Mouse (Mus musculus) cerebellum, adult 2 months (tissue): ENCODE measurements at regions not wholly inside any gene's neighbourhood (a gene's known extent, or its start where the extent isn't known, plus 50 kb on each side); places are given as distances from the start of the nearest gene placed in this dataset.

Experiments
- CTCF ChIP-seq: fragments of 200-500 bp; IDR thresholded peaks from 2 replicates; pipeline ENCODE4 v1.5.1; 2011; ENCODE audit warnings: low read depth, mild to moderate bottlenecking, control low read depth, low read length, moderate library complexity, borderline replicate concordance; ENCODE audit not compliant: insufficient read depth
- POLR2A ChIP-seq: fragments of 200-500 bp; IDR thresholded peaks from 2 replicates; pipeline ENCODE4 v1.6.1; 2011; ENCODE audit warnings: low read length, control low read depth, borderline replicate concordance; ENCODE audit not compliant: insufficient read depth

DNA sequence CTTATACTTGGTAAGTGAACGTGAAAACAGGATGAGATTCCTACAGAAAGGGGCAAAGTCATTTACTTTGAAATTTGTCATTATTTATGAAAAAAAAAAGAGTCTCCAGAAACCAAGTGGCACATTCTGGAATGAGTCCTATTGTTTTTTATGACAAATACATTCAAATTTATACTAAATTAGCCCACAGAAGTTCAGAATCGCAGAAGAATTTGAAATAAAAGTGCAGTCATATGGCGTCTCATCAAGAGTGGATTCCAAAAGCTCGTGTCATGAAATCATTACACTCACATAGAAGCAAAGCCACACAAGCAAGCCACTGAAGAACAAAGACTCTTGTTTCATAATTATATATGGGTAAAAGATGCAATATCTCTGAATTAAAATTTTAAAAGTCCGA lies 316.9 kb downstream of the Slc16a7 start:
- TF ChIP-seq POLR2A (no peak), CTCF (no peak)
